Mouse (Mus musculus) lung, adult 2 months (tissue): ENCODE measurements around the gene Nbas.

ENCODE experiments used
- CTCF ChIP-seq: fragments of 200-500 bp; IDR thresholded peaks from 2 replicates; pipeline ENCODE4 v1.5.1; 2011; ENCODE audit warnings: mild to moderate bottlenecking, low read length, control low read depth; ENCODE audit not compliant: insufficient read depth
- POLR2A ChIP-seq: fragments of 200-500 bp; IDR thresholded peaks from 2 replicates; pipeline ENCODE4 v1.6.1; 2011; ENCODE audit warnings: low read depth, mild to moderate bottlenecking, control low read depth, low read length, borderline replicate concordance; ENCODE audit errors: extremely low read depth

DNA sequence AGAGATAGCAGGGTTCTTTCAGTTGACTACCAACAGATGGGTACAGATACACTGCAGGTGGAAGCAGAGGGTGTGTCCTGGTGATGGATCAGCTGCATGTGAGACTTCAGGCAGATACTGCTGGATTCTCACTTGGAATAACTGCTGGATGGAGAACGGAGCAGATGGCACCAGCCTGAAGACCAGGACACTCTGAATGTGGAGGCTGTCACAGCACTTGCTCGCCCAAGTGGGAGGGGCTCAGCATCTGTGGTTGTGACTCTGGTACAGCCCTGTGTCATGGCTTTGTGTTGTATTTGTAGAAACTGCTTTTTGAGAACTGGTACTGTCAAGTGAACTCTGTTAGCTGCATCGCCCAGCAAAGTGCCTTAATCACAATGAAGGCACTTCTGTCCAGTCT lies 231.3 kb downstream of the Nbas start:
- TF ChIP-seq CTCF (no peak), POLR2A (no peak)
